Mouse (Mus musculus) layer of hippocampus, postnatal 36 days (tissue): ENCODE measurements around the gene Pign. TPM values are rescaled to one million over a fixed set of nuclear protein-coding genes. Genes with fewer than 3 reads are reported as not detected.

ENCODE experiments used
- DNase-seq, 2 experiments: peaks; one replicate each; pipeline ENCODE4 v3.0.0; 2022
- total RNA-seq, 2 experiments: library from RNA; stranded (reverse); gene quantifications; 2 replicates each; pipeline ENCODE4 v1.2.3; 2021

Gene Pign
- 10 to 100 TPM; 17.9 to 21.9 TPM for total RNA-seq

DNA sequence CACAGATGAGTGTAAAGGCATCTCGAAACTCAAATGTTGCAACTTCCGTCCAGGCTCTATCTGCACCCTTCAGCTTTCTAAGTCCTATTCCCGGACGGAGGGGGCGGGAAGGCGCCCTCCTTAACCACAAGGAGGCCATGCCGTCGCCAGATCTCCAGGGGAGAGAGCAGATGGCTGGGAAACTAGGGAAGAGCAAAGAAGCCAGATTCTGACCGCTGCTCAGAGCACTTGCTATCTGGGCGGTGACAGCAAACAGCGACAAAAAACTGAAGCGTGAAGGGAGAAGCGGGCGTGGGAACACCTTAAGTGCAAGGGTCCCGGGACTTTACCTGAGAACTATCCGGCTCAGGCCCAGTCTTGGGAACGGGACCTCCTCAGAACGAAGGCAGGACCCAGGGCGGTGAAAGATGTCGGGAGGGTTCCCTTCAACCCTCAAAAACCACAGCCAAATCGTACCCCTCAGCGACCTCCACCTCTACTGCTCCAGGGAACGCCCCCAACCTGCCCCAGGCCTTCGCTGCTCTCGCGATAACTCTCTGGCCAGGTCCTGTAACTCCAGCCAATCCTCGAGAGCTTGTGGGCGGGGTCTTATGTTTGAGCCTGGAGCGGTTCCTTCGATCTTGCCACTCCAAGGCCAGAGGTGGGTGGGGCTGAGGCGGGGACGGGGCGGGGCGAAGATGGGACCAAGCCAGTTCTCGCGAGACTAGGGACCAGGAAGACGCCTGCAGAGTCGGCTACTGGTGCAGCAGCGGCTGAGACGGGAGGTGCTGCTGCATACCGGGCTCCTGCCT lies at the start of gene Pign, which contains the start of gene Relch:
TSS of gene Pign (minus strand) at position 507 of the 791 bp plus-strand sequence.
TSS of gene Relch (plus strand) at position 691 of the 791 bp plus-strand sequence.
- DNase-seq = peak; percentile 95 to 96

DNA sequence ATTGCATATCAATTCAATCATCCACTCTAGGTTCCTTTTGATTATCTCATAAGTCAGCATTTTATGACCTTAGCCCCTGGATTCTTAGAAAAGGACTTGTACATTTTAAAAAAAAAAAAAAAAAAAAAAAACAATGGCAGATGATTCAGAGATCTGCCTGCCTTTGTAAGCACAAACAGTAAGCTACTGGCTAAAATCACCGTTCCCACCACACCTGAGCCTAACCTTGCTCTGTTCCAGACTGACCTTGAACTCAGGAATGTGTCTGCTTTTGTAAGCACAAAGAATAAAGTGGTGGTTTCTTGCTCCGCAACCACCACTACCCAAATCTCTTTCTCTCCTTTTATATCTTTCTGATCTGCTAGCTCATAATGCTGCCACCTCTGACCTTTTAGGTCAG lies 49.3 kb upstream of the Pign start:
- DNase-seq = no peak

DNA sequence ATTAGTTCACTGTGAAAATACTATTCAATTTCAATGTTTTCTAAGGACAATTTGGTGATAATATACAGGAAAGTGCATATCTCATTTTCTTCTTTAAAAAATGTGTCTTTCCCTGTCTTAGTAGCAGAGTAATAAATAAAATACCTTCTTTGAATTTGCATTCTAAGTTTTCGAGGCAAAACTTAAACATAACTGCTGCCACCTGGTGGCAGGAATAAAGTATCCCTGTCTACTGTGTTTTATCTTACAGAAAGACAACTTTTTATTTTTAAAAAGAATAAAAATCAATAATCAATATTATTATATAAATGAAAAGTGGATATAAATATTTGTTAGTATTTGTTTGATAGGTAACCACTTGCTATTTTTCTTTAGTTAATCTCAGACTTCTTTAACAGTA lies 47.8 kb upstream of the Pign start:
- DNase-seq = no peak

DNA sequence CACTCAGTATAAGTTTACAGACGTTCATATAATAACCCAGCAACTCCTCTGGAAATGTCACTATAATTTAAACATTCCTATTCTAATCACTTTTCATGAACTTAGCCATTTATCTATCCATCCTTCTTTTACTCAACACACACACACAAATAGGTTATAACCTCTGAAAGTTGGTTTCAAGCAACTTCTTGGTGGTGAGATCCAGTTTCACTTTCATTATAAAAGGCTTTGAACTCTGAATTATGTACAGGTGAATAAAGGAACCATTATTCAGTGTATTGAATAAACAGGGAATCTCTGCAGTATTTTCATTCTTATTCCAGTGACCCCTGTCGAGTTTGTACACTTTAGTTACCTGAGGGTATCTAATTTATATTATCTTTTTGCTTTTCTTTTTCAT lies 45.9 kb upstream of the Pign start:
- DNase-seq = no peak

DNA sequence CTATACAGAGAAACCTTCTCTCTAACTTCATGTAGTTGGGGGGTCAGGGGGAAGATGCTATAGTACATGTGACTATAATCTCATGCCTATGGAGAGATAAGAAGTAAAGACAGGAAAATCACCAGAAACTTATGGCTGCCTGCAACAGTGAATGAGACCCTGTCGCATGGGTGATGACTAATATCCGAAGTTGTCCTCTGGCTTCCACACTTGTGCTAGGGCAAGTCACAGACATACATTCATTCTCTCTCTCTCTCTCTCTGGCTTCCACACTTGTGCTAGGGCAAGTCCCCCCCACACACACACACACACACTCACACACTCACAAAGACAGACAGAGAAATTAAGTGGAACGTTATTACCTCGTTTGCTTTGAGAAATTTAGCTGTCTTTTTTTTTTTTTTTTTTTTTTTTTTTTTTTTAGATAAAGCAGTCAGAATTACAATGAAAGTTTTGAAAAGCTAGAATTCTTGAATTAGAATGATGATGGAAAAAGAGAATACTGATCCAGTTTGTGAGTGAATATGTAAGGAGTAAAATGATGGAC lies 37.6 kb upstream of the Pign start:
- DNase-seq = no peak

DNA sequence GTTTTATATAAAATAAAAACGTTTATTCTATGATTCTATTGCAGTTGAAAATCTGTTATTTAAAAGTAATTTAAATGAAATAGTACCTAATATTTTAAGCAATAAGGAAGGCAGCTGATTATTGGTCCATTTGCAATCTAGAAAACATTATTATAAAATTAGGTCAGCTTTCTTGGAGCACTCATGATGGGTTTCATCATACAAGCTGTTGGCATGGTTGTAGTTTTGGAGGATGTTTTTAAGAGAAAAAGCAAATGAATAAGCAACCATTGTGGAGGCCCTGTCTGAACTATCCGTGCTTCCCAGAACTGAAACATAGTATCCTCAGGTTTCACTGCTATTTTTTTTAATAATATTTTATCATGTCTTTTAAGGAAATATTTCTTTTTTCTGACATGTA lies 32.1 kb upstream of the Pign start:
- DNase-seq = no peak

DNA sequence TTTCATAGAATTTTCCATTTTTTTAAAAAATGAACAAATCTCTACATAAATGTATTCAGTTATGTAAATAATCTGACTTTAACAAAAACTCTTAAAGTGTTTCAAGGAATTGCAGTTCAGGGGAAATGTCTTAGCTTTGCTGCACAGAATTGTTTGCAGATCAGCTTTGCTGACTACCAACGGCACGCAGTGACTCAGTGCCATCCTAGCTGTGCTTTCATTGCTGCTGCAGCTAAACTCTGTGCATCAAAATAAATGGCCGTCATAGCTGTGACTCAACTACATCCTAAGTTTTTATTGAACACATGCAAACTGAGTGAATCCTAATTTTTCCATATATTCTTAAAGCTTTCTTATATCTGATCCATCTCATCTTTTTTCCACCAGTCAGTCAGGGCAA lies 22.0 kb upstream of the Pign start:
- DNase-seq = no peak

DNA sequence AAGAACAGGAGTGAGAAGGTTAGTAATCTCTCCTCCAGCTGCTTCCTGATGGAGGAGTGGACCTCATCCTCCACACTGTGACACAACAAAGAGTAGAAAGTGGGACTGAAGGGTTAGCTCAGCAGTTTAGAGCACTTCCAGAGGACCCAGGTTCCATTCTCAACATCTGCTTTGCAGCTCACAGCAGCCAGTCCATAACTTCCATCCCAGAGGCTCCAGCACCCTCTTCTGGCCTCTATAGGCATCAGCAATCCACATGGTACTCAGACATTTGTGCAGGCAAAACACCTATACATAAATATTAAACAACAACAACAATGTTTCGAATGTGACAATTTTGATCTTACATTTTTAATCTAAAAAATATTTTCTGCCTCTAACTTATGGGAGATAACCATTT lies 17.1 kb upstream of the Pign start:
- DNase-seq = no peak

DNA sequence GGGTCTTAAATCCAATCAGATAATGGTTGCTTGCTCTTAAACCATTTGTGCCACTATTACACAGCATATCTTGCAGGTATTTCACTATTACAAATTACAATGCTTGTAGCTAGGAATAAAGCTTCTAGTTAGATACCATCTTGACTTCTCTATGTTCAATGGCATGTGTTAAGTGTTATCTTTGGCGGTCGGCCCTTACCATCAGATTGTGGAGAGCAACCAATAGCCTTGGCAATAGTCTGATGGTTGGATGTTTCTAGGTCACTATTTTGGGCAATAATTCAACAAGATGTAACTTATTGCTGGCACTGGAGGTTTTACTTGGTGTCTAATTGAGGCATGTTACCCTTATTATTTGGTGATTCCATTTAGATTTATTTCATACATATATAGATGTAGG lies 11.3 kb upstream of the Pign start:
- no peak for DNase-seq

DNA sequence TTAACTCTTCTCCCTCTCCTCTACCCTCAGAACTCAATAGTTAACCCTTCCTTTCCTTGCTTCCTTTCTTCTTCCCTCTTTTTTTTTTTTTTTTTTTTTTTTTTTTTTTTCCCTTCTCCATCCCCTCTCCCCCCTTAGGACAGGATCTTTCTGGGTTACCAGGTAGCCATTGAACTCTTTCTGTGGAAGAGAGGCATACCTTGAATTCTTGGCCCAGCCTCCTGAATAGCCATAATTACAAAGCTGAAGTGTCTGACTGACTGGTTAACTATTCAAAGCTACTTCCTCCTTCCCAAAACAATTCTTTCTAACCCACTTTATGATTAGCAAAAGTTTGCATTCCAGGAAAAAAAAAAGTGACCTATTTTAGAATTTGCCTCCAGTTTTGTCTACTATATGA lies 6.2 kb upstream of the Pign start:
- DNase-seq = no peak

DNA sequence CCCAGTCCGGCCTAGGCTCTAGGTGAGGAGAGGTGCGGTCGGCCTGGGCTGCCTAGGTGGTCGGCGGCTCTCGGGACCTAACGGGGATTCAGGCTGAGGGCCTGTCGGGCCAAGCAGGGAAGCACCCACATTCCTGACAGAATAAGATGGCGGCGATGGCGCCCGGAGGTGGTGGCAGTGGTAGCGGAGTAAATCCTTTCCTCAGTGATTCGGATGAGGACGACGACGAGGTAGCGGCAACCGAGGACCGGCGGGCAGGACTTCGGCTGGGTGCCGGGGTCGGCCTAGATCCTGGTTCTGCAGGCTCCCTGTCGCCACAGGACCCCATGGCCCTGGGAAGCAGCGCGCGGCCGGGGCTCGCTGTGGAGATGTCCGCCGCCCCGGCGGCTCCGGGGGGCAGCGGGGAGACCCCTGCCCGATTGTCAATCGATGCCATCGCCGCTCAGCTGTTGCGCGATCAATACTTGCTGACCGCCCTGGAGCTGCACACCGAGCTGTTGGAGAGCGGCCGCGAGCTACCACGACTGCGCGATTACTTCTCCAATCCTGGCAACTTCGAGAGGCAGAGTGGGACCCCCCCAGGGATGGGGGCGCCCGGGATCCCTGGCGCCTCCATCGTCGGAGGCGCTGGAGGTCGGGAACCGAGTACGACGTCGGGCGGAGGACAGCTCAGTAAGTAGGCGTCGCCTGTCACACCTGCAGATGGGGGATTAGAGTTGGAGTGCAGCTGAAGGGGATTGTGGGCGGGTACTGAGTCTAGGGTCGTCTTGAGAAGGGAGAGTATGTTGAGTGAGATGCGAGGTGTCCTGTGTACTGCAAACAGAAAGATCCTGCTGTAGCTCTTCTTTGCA lies 710 bp upstream of the Pign start:
- DNase-seq = no peak

DNA sequence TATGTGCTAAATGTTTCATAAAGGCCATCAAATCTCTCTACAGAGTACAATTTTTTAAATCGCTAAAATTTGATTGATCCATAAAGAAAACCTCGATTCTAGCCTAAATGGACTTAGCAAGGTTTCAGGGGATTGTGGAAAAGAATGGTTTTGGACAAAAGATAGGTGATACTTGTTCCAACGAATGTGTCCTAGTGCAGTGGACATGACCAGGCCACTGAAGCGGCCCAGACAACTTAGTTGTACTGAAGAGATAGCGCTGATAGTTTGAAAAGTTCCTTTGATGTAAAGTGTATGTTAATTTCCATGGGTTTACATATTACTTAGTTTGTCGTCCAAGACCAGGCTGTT lies 682 bp downstream of the Pign start:
- DNase-seq = no peak

DNA sequence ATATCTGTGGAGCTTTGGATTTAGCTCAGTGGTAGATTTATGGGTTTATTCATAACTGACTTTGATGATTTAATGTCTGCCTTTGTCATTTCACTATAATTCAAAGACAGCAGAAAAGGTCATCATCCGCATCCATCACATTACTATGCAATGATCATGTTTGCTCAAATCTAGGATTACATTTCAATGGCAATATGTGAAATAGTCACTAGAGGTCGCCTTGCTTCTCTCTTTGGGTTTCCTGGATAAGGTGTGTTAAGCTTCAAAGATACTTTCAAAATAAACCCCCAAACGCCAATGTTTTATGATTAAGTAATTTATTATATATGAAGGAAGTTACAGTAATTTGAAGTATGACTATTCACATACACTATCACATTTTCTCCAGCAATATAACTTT lies 3.5 kb downstream of the Pign start:
- no peak for DNase-seq

DNA sequence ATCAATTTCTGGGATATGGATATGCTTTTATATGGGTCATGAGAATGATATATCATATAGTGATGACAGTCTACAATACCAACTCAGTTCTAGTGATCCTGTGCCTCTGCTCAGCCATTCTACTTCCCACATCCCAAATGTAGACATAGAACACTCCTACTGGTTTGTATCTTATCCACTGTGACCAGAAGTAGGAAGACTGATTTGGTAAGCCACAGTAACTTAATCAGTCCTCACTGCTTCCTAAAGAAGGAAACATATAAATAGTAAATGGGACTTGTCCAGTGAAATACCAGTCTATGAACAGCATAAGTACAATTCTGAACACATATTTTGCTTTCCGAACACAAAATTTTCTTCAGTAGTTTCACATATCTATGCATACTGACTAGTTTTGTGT lies 9.5 kb downstream of the Pign start:
- no peak for DNase-seq

DNA sequence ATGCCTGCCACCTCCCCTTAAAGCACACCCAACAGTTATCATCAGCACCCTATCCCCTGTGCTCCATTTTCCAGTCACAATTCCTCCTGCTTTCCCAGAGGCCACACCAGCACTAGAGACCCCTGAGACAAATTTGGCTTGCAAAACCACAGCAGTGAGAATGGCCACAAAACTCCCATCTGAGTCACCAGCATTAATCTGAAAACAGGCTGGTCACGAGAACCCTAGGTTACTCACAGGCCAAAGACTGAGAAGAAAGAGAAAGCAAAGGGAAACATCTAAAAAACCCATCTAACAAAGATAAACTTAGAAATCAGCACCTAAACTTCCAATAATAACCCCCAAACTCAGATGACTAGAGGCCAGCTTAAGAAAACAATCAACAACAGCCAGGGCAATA lies 12.8 kb downstream of the Pign start:
- no peak for DNase-seq

DNA sequence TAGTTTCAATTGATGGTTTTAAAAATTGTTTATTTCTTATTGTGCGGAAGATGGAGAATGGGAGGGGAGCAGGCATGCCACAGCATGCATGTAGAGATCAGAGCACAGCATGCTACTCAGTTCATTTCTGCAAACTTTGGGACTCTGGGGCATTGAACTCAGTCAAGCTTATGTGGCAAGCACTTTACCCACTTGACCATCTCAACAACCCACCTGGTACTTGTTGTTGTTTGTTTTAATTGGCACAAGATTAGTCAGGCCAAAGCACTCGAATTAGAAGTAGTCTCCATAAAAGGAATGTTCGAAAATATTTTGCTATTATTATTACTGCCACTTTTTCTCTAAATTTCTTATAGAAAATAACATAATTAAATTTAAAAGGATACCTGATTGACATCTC lies 19.4 kb downstream of the Pign start:
- DNase-seq = no peak

DNA sequence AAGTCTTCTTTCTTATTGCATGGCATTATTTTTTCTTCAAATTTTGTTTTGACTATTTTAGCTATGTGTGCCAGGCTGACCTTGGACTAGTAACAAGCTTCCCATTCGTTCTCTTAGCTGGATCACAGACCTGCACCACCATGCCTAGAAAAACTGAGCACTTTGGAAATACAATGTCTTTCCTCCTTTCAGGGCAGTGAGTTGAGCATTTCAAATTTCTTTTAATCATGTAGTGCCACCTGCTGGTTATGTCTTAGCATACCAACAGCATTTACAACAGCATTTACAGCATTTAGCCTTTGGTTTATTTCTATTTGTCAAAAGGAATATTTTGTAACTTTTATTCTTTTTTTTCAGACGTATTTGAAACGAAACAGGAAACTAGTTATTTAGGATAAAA lies 33.0 kb downstream of the Pign start:
- DNase-seq = peak in 1 of 2 experiments; percentile 5

DNA sequence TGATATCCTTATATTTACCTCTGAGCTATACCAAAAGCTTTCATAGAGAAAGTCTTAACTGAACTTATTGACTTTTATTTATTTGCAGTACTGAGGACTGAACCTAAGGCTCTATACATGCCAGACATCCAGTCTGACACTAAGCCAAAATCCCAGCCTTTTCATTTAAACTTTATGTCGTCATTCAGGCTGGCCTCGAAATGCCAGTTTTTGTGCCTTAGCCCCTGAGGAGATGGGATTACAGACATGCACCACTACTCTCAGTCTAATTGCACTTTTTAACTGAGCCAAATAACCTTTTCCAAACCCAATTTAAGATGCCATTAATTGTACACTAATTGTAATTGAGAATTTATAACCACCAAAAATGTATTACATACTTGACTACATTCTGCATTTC lies 73.8 kb downstream of the Pign start:
- no peak for DNase-seq

DNA sequence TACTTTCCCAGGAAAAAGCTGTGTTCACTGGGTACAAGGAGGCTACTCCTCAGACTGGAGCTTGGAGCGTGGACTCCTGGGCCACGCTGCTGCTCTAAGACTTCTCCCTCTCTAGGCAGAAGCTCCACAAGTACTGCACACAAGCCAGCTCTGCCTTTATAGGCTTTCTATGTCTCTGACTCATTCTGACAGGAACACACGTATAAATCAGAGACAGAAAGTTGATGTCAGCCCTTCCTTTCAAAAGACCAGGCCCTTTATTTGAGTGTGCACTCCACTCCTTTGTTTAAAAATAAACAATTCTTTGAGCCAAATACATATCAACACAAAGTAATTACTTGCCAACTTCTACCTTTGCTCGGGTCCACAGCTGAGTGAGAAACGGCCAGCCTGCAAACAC lies 74.8 kb downstream of the Pign start:
- DNase-seq = no peak

DNA sequence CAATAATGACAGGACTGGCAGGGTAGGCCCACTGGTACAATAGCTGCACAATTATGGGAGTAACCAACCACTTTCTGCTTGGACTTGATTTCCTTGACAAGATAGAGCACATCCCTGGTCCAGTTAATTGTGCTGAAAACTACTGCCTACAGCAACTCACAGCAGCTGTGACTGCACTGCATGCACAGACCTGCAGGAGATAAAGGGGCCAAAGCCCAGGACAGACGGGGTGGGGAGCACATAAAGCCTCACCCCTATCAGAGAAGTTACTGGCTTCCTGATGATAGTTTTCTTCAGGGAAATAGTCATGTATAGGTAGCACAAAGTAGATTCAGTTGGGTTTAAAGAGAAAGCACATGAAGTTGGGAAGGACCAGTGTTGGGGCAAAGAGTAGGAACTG lies 80.7 kb downstream of the Pign start:
- no peak for DNase-seq

DNA sequence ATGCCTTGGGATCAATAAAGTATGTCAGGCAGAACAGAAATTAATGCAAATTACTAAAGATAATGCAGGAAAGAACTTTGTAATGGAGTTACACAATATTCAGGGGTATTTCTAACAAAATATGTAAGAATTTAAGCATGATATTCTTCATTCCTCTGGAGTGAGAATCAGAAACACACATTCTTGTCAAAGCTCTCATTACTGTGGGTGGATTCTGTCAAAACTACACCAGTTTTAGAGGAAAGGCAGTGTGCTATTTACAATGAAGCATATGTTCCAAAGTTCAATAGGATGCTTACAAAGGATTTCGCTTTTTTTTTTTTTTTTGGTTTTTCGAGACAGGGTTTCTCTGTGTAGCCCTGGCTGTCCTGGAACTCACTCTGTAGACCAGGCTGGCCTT lies 82.6 kb downstream of the Pign start:
- no peak for DNase-seq

DNA sequence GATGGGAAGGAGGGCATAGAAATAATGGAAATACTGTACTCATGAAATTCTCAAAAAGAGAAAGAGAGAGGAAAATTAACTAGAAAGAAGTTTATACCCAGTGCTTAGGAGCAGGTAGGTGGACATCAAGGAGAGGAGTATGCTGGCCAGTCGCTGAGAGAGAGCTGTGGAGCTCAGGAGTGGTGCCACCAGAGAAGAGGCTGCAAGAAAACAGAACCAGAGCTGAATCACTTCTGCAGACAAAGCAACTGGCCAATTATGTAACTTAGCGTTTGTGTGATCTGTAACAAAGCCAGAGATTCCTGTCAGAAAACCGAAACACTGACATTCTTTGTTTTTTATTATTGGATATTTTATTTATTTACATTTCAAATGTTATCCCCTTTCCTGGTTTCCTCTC lies 97.4 kb downstream of the Pign start:
- no peak for DNase-seq

DNA sequence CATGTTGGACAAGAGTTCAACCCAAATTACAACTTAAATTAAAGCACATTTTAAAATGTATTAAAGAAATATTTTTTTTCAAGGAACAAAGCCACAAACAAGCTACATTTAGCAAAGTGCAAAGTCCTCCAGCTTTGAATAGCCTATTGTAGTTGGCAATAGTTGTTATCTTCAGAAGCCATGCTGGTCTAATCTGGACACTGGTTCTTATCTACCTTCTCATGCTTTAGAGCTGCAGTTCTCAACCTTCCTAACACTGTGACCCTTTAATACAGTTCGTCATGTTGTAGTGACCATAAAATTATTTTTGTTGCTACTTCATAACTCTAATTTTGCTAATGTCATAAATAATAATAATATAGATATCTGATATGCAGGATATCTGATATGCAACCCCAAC lies 99.2 kb downstream of the Pign start:
- no peak for DNase-seq

DNA sequence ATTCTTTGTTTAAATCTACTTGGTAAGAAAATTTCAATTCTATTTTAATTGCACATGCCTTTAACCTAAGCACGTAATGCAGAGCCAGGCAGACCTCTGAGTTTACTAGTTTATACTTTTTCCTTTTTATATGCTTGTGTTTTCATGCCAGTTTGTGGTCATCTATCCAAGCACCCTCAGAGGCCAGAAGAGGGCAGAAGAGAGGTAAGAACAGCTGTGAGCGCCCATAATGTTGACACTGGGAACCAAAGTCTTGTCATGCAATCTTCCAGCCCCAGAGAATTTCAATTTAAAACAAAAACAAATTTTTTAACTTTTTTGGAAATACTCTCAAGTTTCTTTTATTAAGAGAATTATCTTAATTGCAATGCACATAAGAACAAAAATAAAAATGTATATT lies 99.7 kb downstream of the Pign start:
- DNase-seq = no peak
